Mouse (Mus musculus): ENCODE results near the gene Xrra1.

Gene Xrra1

GRCm38 (mm10) chr7:99858813-99859585 lies at the start of gene Xrra1:
TSS of gene Xrra1 (plus strand) at chr7:99859116.
- DNase-seq (ENCODE audit: low spot score in 2 of 2), result peak; percentile 97 to 99

- no peak for DNase-seq (ENCODE audit: low spot score in 2 of 2)
These were observed 48.1 kb upstream of the Xrra1 start for GRCm38 (mm10) chr7:99810814-99811213.

- no peak for DNase-seq (ENCODE audit: low spot score in 2 of 2)
These were observed 47.3 kb upstream of the Xrra1 start for GRCm38 (mm10) chr7:99811661-99812060.

GRCm38 (mm10) chr7:99813394-99813793 lies 45.5 kb upstream of the Xrra1 start:
- DNase-seq (ENCODE audit: low spot score in 2 of 2), result no peak

- DNase-seq (ENCODE audit: low spot score in 2 of 2), result peak in 1 of 2 experiments; percentile 37
These were observed 40.7 kb upstream of the Xrra1 start for GRCm38 (mm10) chr7:99818181-99818725.

GRCm38 (mm10) chr7:99821953-99822352 lies 37.0 kb upstream of the Xrra1 start:
- no peak for DNase-seq (ENCODE audit: low spot score in 2 of 2)

GRCm38 (mm10) chr7:99822426-99822825 lies 36.5 kb upstream of the Xrra1 start:
- DNase-seq (ENCODE audit: low spot score in 2 of 2), result no peak

- DNase-seq (ENCODE audit: low spot score in 2 of 2), result no peak
These were observed 35.8 kb upstream of the Xrra1 start for GRCm38 (mm10) chr7:99823045-99823663.

GRCm38 (mm10) chr7:99824649-99825483 lies 34.0 kb upstream of the Xrra1 start:
- no peak for DNase-seq (ENCODE audit: low spot score in 2 of 2)

- no peak for DNase-seq (ENCODE audit: low spot score in 2 of 2)
These were observed 33.4 kb upstream of the Xrra1 start for GRCm38 (mm10) chr7:99825511-99825910.

GRCm38 (mm10) chr7:99826096-99826495 lies 32.8 kb upstream of the Xrra1 start:
- no peak for DNase-seq (ENCODE audit: low spot score in 2 of 2)

- DNase-seq (ENCODE audit: low spot score in 2 of 2), result peak; percentile 93 to 95
These were observed 30.8 kb upstream of the Xrra1 start, which contains the start of gene Neu3 for GRCm38 (mm10) chr7:99828083-99828570. TSS of gene Neu3 (minus strand) at chr7:99828417.

GRCm38 (mm10) chr7:99833115-99833845 lies 25.6 kb upstream of the Xrra1 start:
- no peak for DNase-seq (ENCODE audit: low spot score in 2 of 2)

- DNase-seq (ENCODE audit: low spot score in 2 of 2), result no peak
These were observed 25.1 kb upstream of the Xrra1 start for GRCm38 (mm10) chr7:99833846-99834222.

GRCm38 (mm10) chr7:99834314-99834853 lies 24.5 kb upstream of the Xrra1 start:
- DNase-seq (ENCODE audit: low spot score in 2 of 2), result no peak

- no peak for DNase-seq (ENCODE audit: low spot score in 2 of 2)
These were observed 22.1 kb upstream of the Xrra1 start for GRCm38 (mm10) chr7:99836781-99837180.

GRCm38 (mm10) chr7:99837358-99838071 lies 21.4 kb upstream of the Xrra1 start:
- no peak for DNase-seq (ENCODE audit: low spot score in 2 of 2)

GRCm38 (mm10) chr7:99838241-99838640 lies 20.7 kb upstream of the Xrra1 start:
- DNase-seq (ENCODE audit: low spot score in 2 of 2), result no peak

- no peak for DNase-seq (ENCODE audit: low spot score in 2 of 2)
These were observed 13.2 kb upstream of the Xrra1 start for GRCm38 (mm10) chr7:99845533-99846236.

- DNase-seq (ENCODE audit: low spot score in 2 of 2), result no peak
These were observed 8.4 kb upstream of the Xrra1 start for GRCm38 (mm10) chr7:99850534-99850933.

Measured in heart, adult 9 months (tissue).